Mouse (Mus musculus) lung, adult 2 months (tissue): Measurements from ENCODE around the gene Fabp3.

ENCODE experiments used
- CTCF ChIP-seq: fragments of 200-500 bp; IDR thresholded peaks from 2 replicates; pipeline ENCODE4 v1.5.1; 2011; ENCODE audit warnings: mild to moderate bottlenecking, low read length, control low read depth; ENCODE audit not compliant: insufficient read depth
- POLR2A ChIP-seq: fragments of 200-500 bp; IDR thresholded peaks from 2 replicates; pipeline ENCODE4 v1.6.1; 2011; ENCODE audit warnings: low read depth, mild to moderate bottlenecking, control low read depth, low read length, borderline replicate concordance; ENCODE audit errors: extremely low read depth

DNA sequence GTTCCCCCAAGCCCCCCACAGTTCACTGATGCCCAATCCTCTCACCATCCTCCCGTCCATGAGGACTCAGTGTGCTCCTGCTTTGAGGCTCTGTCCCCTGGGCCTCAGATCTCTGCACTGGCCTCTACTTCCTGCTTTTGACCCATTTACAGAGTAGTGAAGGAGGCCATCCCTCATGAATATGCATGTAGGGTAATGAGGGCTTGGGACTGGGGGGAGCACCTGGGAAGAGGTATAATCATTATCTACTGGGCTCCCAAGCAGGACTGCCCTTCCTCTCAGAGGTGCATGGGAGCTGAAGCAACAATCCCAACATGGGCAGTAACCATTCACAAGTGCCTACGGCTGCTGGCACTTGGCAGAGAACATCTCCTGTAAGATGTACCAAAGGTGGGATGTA is 29.3 kb upstream of the Fabp3 start, which contains the start of gene Serinc2:
- TF ChIP-seq CTCF (no peak), POLR2A (no peak)
